Mouse (Mus musculus) T-helper 1 cell (primary cell): ENCODE measurements around the gene Gnl1.
"Not testable (repeated sequence)": the region's sequence is repeated elsewhere in the genome, so short reads cannot be mapped to it uniquely, and the experiment has no call there.

Experiments
- in situ Hi-C: fragments of 300-600 bp; cut with MboI, MseI; formaldehyde crosslinking; loops from one replicate; pipeline ENCODE4 v1.15.1; 2025; ENCODE audit warnings: high pct_unique_total_duplicates

Gene Gnl1

DNA sequence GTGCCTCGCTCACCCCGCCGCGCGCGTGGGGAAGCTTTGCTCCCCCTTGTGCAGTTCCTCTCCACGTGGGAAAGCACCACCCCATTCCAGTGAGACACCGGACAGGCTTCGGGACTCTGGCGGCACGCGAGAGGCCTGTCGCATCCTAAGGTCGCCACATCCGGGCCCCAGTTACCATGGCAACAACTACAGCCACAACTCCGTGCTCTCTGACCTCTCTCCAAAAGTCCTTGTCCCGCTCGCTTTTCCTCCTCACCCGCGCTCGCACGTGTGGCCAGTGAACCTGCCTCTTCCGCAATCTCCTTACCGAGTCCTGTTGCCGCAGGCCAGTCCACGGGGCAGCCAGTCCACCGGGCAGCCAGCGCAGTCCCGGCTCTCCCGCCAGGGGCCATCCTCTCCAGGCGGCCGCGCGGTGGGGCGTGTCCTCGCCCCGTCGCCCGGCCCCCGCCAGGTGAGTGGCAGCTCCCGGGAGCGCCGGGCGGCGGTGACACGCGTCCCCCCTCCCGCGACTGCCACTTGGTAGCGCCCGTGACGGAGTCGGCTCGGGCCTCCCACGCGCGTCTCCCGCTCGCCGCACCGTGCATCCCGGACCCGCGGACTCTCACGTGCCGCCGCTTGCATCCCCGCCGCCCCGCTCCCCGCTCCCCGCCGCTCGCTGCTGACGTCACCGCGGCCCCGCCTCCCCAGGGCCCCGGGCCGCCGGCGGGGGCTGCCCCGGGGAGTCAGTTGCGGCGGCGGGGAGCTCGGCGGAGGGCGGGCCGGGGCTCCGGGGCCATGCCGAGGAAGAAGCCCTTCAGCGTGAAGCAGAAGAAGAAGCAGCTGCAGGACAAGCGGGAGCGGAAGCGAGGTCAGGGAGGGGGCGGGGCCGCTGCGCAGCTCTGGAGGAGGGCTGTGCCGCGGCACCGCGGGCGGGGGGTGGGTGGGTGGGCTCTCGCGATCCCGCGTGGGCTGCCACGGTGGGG, at the start of gene Gnl1, which contains the start of gene Prr3:
Gene Gnl1 (plus strand): TSS at position 451 of the 962 bp plus-strand sequence.
Gene Prr3 (minus strand): TSS at position 836 of the 962 bp plus-strand sequence.
- in situ Hi-C loops = no loop called here

- in situ Hi-C loops = loop anchor here (10.0 kb wide), 1 partner anchor 554 kb away; no protein-coding TSS in a partner anchor
Observed at GRCm38 (mm10) chr17:35930627-35931026, 49.0 kb upstream of the Gnl1 start.

DNA sequence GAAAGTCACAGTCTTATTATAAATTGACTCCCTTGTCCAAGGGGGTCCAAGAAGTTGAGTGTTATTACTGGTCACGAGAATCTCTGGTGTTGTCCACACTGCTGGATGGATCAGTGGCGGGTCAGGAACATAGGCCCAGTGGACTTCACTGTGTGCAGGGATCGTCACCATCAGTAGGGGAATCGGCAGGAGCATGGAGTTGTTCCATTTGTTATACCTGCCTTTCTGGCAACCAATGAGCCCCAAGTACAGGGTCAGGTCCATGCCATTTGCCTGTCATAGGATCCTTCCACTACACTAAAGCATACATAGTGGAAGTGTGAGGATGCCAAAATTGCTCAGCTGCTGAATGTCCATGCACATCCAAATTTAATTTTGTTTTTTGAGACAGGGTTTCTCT, 47.0 kb upstream of the Gnl1 start:
- in situ Hi-C loops = loop anchor here (10.0 kb wide), 1 partner anchor 552 kb away; no protein-coding TSS in a partner anchor

GRCm38 (mm10) chr17:35935763-35936162, 43.9 kb upstream of the Gnl1 start:
- in situ Hi-C loops = loop anchor here (10.0 kb wide), 1 partner anchor 549 kb away; no protein-coding TSS in a partner anchor

GRCm38 (mm10) chr17:35937700-35938348, 41.8 kb upstream of the Gnl1 start:
- in situ Hi-C loops = loop anchor here (10.0 kb wide), 1 partner anchor 547 kb away; no protein-coding TSS in a partner anchor

DNA sequence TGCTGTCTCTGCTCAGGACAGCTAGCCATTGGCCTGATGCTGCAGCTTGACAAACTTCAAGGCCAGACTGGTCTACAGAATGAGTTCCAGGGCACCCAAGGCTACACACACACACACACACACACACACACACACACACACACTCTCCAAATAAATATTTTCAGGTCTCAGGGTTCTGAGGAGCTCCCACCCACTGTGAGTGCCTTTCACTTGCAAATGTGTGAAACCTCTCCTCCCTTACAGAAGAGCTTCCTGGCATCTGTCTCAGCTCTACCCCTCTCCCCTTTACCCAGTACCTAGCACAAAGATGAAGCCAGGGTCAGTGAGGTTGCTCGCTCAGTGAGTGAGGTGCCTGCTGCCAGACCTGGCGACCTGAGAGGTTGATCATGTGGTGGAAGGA, 40.5 kb upstream of the Gnl1 start:
- in situ Hi-C loops = loop anchor here (10.0 kb wide), 1 partner anchor 546 kb away; no protein-coding TSS in a partner anchor

DNA sequence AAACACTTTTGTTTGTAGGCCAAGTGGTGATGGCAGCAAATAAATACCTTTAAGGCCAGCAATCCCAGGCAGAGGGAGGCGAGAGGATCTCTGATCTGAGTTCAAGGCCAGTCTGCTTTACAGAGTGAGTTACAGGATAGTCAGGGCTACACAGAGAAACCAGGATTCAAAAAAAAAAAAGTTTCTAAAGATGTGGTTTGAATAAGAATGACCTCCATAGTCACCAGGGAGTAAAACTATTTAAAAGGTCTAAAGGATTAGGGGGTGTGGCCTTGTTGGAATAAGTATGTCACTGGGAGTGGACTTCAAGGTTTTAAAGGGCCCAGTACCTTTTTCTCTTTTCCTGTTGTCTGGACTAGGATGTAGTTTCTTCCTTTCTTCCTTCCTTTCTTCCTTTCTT, 39.7 kb upstream of the Gnl1 start:
- in situ Hi-C loops = loop anchor here (10.0 kb wide), 1 partner anchor 545 kb away; no protein-coding TSS in a partner anchor

DNA sequence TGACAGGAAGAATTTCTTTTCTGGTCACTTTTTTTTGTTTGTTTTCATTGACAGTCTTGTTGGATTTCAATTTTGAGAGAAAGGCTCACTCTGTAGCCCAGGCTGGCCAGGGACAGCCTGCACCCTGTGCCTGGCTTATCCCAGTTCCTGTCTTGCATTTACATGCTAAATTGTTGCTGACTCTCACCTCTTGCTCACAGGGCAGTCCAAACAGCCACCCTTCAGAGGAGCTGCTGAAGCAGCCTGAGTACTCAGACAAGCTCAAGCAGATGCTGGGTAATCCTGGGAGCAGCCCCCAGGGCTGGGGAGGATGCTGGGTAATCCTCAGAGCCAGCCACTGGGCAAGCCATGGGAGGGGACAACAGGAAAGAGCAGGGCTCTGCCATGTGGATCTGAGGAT, 28.7 kb upstream of the Gnl1 start:
- in situ Hi-C loops = not testable (repeated sequence)

DNA sequence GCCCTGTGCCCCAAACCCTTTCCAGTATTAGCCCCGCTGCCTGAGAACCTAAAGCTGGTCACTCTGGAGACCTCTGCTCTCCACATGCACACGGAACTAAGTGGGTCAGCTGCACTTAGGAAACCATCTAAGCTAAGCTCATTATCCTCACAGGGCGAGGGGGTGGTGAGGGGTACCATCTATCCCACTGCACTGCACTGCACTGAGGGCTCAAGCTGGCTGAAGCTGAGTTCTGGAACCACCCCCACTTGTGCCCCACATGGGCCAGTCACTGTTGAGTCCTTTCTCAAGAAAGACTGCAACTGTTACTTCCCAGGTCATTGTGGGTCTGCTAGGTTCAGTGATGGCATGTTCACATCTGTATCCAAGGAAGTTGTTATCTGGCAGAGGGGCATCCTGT, 27.1 kb upstream of the Gnl1 start:
- in situ Hi-C loops = not testable (repeated sequence)

GRCm38 (mm10) chr17:35954665-35955064, 25.0 kb upstream of the Gnl1 start:
- in situ Hi-C loops = no loop called here

DNA sequence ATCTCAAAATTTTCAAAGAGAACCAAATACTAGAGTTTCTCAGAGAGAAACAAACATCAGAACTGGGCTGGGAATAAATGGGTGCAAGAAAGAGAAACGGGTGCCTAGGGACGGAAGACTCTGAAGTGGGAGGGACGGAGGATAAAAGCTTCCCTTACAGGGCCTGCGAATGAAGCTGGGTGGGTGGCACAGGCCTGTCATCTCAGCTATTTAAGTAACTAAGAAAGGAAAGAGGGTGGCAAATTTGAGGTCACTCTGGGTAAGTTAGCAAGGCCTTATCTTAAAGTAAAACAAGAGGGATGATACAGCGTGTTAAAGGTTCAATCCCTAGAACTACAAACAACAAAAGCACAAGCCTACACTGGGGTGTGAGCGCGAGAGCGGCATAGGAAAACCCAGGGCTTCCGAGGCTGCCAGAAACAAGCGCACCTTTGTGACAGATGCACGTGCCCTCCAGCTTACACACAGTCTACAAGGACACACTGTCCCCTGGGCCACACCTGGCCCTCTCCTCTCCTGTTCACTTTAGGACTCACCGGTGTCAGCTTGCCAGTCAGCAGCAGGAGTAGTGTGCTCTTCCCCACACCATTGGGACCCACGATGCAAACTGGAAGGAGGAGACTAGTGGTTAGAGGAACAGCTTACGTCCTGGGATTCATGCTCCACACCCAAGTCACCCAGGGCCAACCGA, 21.0 kb upstream of the Gnl1 start:
- in situ Hi-C loops = no loop called here

DNA sequence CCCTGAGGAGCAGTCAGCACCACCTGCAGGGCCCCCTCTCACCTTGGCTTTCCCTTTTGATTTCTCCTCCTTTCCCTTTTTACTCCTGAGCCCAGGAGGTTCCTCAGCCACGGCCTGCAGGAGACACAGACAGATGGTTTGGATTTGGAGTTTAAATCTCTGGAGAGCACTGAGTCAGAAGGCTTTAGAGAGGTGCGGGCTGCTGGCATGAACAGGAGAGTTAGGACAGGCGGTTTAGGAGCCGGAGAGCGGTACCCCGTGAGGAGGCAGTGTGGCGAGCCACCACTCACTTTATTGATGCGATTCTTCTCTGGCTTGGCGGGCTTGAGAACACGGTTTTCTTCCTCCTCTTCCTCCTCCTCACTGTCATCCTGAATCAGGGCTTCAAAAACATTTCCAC, 16.4 kb upstream of the Gnl1 start:
- in situ Hi-C loops = no loop called here

- in situ Hi-C loops = loop anchor here (5.0 kb wide), 1 partner anchor 40 kb away; no protein-coding TSS in a partner anchor
Observed at GRCm38 (mm10) chr17:35967621-35968020, 12.0 kb upstream of the Gnl1 start.

DNA sequence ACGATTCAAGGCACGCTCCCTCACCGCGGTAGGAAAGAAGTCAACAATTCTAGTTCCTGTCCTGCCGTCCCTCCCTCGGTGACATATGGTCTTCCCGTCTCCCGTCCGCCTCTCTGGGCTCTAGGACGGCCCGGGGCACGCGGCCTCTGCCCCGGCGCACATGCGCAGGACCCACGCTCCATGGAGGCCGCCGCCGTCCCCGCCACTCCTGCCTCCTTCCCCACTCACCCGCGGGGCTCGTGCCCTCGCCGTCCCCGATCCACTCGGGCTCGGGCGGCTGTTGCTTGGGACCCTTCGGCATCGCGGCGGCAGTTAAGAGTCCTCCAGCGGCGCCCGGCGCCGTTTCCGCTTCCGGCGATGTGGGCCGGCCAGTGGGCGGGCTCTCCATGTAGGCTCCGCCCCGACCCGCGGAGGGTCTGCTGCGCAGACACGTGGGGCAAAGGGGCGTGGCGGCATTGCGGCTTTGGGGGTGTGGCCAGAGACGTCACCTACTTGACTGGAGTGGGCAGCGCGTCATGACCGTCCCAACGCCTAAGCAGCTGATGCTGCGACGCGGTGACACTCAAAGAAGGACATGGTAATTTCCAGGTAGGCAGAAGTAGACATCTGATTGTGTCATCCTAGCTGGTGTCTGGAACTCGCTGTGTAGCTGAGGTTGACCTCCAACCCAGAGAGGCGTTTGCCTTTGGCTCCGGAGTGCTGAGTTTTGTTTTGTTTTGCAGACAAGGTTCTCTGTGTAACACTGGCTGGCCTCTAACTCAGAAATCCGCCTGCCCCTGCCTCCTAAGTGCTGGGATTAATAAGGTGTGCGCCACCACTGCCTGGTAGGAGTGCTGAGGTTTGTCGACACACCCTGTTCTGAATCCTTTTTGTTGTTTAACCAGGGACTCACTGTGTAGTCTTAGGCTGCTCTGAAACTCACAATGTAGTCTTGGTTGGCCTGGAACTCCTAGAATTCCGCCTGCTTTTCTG, 9.9 kb upstream of the Gnl1 start, which contains the start of gene Abcf1:
Gene Abcf1 (minus strand): TSS at position 344 of the 972 bp plus-strand sequence.
- in situ Hi-C loops = loop anchor here (5.0 kb wide), 1 partner anchor 42 kb away; no protein-coding TSS in a partner anchor

DNA sequence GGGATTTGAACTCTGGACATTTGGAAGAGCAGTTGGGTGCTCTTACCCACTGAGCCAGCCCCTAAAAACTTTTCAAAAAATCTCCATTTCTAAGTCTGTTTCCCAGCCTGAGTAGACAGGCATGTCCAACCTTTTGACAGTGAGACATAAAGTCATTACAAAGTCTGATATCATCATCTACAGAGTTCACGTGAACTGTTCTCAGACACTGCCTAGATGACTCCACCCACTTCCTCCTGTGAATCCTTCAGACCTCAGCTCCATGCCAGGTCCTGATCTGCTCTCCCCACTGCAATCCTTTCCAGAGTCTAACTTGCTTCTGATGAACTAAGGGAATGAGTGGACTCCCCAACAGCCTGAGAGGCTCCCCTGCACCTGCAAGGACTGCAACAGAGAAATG, 7.5 kb upstream of the Gnl1 start:
- in situ Hi-C loops = no loop called here

GRCm38 (mm10) chr17:35978811-35979400, 745 bp upstream of the Gnl1 start:
- in situ Hi-C loops = no loop called here

DNA sequence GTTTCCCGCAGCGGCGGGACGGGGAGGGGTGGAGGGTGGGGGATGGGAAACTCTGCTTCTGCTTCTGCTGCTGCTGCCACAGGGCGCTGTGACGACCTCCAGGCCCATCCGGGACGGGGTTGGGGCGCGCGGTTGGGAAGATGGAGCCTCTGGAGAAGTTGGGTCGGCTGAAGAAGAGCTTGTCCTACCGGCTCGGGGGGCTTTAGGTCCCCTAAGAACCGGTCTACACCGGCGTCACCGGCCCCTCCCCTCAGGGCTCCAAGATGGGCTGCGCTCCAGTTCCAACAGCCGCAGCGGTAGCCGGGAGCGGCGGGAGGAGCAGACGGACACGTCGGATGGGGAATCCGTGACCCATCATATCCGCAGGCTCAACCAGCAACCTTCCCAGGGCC, 708 bp downstream of the Gnl1 start:
- in situ Hi-C loops = no loop called here

GRCm38 (mm10) chr17:35981776-35982175, 2.1 kb downstream of the Gnl1 start:
- in situ Hi-C loops = no loop called here

DNA sequence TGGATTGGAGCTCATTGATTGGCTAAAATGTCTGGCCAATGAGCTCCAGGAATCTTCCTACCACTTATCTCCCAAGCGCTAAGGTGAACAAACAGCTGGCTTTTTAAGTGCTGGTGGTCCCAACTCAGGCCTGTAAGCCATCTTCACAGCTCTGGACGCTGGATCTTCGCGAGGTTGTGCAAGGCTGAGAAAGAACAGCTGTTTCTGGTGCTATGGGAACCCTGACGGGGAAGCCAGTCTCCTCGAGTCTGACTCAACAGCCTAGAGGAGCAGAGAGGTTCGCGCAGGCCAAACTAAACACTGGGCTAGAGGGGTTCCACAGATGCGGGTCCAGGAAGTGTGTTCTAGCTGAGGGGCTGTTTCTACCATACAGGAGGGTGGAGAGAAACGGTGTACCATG, 12.1 kb downstream of the Gnl1 start:
- in situ Hi-C loops = no loop called here

GRCm38 (mm10) chr17:35993675-35994074, 14.0 kb downstream of the Gnl1 start:
- in situ Hi-C loops = no loop called here
